Mouse (Mus musculus) bone marrow, adult 2 months (tissue): ENCODE results near the gene Stxbp6. TPM values are rescaled to one million over a fixed set of nuclear protein-coding genes. Genes with fewer than 3 reads are reported as not detected.

Experiments
- H3K27ac ChIP-seq: fragments of 200-500 bp; 2 replicates; pipeline ENCODE4 v1.5.1; 2012; ENCODE audit warnings: low read depth, mild to moderate bottlenecking, control low read depth, inconsistent platforms, low read length; ENCODE audit not compliant: control insufficient read depth, poor library complexity, insufficient read depth
- H3K4me1 ChIP-seq: fragments of 200-500 bp; 2 replicates; pipeline ENCODE4 v1.6.1; 2011; ENCODE audit warnings: low read length; ENCODE audit not compliant: control insufficient read depth, insufficient read depth
- H3K4me3 ChIP-seq: fragments of 200-500 bp; replicated peaks from 2 replicates; pipeline ENCODE3; 2011; ENCODE audit warnings: mild to moderate bottlenecking, low read depth, low read length, control low read depth; ENCODE audit not compliant: control insufficient read depth
- CTCF ChIP-seq: fragments of 200-500 bp; IDR thresholded peaks from 2 replicates; pipeline ENCODE4 v1.5.1; 2011; ENCODE audit warnings: low read length, control low read depth; ENCODE audit not compliant: control insufficient read depth, insufficient read depth
- POLR2A ChIP-seq: fragments of 200-500 bp; IDR thresholded peaks from 2 replicates; pipeline ENCODE4 v1.6.1; 2011; ENCODE audit warnings: low read depth, mild to moderate bottlenecking, control low read depth, low read length, borderline replicate concordance; ENCODE audit not compliant: control insufficient read depth
- WGBS: fragments of 180-500 bp; shearing (Covaris S2); methylation state at CpG from one replicate; pipeline ENCODE4 v1.1.7; 2018; 5-methylcytosine and 5-hydroxymethylcytosine counted together
- polyA plus RNA-seq: library from polyadenylated mRNA; stranded (reverse); fragments of >200 nt; gene quantifications from 2 replicates; pipeline ENCODE4 v1.2.4, GENCODE M21; 2011; ENCODE audit warnings: low replicate concordance; ENCODE audit not compliant: missing spikeins, insufficient read depth, insufficient read length

The Stxbp6 gene
- polyA plus RNA-seq, 1 experiment: 1.3 TPM

GRCm38 (mm10) chr12:45047172-45047571, 27.3 kb downstream of the Stxbp6 start:
- TF ChIP-seq POLR2A: no peak
- TF ChIP-seq CTCF: no peak
- no peaks in the 10 kb centered on the region for H3K4me1 ChIP-seq
- H3K4me3 ChIP-seq: no peak overlapping the region
- H3K27ac ChIP-seq: no peak overlapping the region
- 78% methylated on average over 4 of the region's 4 CpGs for WGBS

- WGBS: 82% methylated on average over 1 of the region's 1 CpGs
- Histone ChIP-seq H3K27ac (no peak overlapping the region), H3K4me3 (no peak overlapping the region), H3K4me1 (no peaks in the 10 kb centered on the region)
- TF ChIP-seq POLR2A: no peak
- TF ChIP-seq CTCF: no peak
Measured at GRCm38 (mm10) chr12:45044581-45044980, 29.9 kb downstream of the Stxbp6 start.

GRCm38 (mm10) chr12:45042591-45043091, 31.9 kb downstream of the Stxbp6 start:
- H3K27ac ChIP-seq: no peak overlapping the region
- H3K4me1 ChIP-seq: no peaks in the 10 kb centered on the region
- no peak overlapping the region for H3K4me3 ChIP-seq
- WGBS: 64% methylated on average over 10 of the region's 10 CpGs
- TF ChIP-seq POLR2A (no peak), CTCF (no peak)

- Histone ChIP-seq H3K4me1 (no peaks in the 10 kb centered on the region), H3K27ac (no peak overlapping the region), H3K4me3 (no peak overlapping the region)
- 56% methylated on average over 1 of the region's 1 CpGs for WGBS
- TF ChIP-seq POLR2A: no peak
- no peak for TF ChIP-seq CTCF
Measured at GRCm38 (mm10) chr12:45037496-45037895, 37.0 kb downstream of the Stxbp6 start.

- TF ChIP-seq POLR2A (no peak), CTCF (no peak)
- no peaks in the 10 kb centered on the region for H3K4me1 ChIP-seq
- H3K27ac ChIP-seq: no peak overlapping the region
- 86% methylated on average over 4 of the region's 4 CpGs for WGBS
- no peak overlapping the region for H3K4me3 ChIP-seq
Measured at GRCm38 (mm10) chr12:45037091-45037490, 37.4 kb downstream of the Stxbp6 start.

GRCm38 (mm10) chr12:45030681-45031080, 43.8 kb downstream of the Stxbp6 start:
- H3K4me3 ChIP-seq: no peak overlapping the region
- 76% methylated on average over 3 of the region's 3 CpGs for WGBS
- TF ChIP-seq CTCF: no peak
- no peak overlapping the region for H3K27ac ChIP-seq
- no peaks in the 10 kb centered on the region for H3K4me1 ChIP-seq

- Histone ChIP-seq H3K4me1 (no peaks in the 10 kb centered on the region), H3K4me3 (no peak overlapping the region), H3K27ac (no peak overlapping the region)
- TF ChIP-seq CTCF: no peak
- no peak for TF ChIP-seq POLR2A
- WGBS: 50% methylated on average over 1 of the region's 1 CpGs
Measured at GRCm38 (mm10) chr12:45026347-45026746, 48.2 kb downstream of the Stxbp6 start.

GRCm38 (mm10) chr12:45020018-45020417, 54.5 kb downstream of the Stxbp6 start:
- Histone ChIP-seq H3K4me1 (no peaks in the 10 kb centered on the region), H3K27ac (no peak overlapping the region), H3K4me3 (no peak overlapping the region)
- WGBS: 78% methylated on average over 3 of the region's 3 CpGs
- TF ChIP-seq POLR2A: no peak
- no peak for TF ChIP-seq CTCF

- TF ChIP-seq POLR2A (no peak), CTCF (no peak)
- Histone ChIP-seq H3K4me1 (no peaks in the 10 kb centered on the region), H3K27ac (no peak overlapping the region), H3K4me3 (no peak overlapping the region)
- 82% methylated on average over 12 of the region's 12 CpGs for WGBS
Measured at GRCm38 (mm10) chr12:45019059-45019822, 55.3 kb downstream of the Stxbp6 start.
